Mouse (Mus musculus): ENCODE measurements around the gene Metap2. TPM values are rescaled to one million over a fixed set of nuclear protein-coding genes. Genes with fewer than 3 reads are reported as not detected.
A peak's percentile ranks its signal among the peaks of the same experiment; 100 is the strongest.
"Not testable (repeated sequence)": the region's sequence is repeated elsewhere in the genome, so short reads cannot be mapped to it uniquely, and the experiment has no call there.

The Metap2 gene
- polyA plus RNA-seq, 2 experiments from 2014 or later = 169 to 171 TPM

DNA sequence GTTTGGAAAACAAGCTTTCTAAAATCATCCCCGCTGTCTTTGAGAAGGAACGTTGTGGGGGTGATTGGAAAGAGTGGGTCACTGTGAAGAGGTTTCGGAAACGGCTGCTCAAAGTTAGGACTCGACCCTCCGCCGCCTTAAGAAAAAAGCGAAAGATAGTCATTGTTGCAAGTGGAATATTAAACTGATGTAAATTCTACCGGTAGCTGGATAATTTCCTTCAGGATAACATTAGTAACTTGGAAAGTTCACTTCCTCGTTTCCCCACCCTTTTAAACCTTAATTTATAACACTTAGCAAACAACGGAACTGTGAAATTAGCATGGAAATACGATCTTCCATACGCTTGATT lies 62.5 kb downstream of the Metap2 start:
- ATAC-seq = no peak

DNA sequence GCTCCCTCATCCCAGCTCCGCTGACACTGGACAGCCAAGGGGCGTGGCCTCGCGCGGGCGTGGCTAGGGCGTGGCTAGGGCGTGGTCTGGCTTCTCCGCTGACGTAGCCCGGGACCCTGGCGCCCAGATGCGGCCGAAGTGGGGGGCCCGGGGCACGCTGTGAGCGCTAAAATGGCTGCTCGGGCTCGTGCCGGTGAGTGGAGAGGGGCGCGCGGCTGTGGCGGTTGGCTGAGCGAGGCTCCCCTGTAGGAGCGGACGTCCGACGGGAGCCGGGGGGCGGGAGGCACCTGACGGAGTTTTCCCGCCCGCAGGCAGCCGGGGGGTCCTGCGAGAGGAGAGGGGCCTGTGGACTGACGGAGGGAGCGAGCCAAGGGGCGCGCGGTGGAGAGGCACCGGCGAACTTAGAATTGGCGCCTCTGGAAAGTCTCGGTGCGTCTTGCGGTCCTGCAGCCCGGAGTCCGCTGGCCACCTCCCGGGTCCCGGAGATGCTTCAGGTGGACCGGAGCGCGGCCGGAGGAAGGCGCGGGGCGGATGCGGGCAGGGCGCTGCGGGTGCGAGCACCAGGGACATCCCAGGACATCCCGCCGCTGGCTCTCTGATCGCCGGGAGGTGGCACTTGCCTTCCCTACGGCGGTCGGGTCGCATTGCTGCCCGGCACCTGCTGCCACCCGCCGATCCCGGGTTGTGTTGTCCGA lies 63.0 kb downstream of the Metap2 start:
- ATAC-seq = peak; percentile 74

DNA sequence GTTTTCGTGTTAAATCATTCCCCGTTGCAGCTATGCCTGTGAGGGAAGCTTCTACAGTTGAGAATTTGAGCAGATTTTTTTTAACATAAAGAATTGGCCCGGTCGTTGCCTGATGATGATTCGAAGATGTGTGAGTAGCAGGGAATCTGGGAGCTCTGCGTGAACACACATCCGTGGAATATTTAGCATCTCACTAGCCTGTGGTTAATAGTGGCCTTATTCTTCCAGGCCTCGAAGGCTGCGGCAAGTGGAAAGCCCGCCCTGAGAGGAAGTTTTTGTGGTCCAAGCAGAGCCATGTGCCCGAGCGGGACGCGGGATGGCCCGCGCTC lies 63.6 kb downstream of the Metap2 start:
- ATAC-seq = no peak

DNA sequence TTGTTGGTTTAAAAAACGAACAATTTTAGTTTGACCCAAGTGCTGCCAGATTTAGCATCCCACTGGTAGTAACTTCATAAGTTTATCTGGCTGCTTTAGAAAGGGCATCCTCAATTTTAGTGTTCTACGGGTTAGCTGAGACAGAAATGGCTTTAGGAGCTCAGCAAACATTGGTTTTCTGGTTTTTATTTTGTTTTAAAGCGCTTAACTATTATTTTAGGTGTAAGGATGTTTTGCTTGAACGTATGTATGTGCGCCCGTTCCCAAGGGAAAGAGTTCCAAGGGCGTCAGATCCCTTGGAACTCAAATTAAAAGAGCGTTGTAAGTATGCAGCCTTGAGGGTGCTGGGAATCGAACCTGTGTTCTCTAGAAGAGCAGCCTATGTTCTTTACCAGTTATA lies 64.1 kb downstream of the Metap2 start:
- no peak for ATAC-seq

DNA sequence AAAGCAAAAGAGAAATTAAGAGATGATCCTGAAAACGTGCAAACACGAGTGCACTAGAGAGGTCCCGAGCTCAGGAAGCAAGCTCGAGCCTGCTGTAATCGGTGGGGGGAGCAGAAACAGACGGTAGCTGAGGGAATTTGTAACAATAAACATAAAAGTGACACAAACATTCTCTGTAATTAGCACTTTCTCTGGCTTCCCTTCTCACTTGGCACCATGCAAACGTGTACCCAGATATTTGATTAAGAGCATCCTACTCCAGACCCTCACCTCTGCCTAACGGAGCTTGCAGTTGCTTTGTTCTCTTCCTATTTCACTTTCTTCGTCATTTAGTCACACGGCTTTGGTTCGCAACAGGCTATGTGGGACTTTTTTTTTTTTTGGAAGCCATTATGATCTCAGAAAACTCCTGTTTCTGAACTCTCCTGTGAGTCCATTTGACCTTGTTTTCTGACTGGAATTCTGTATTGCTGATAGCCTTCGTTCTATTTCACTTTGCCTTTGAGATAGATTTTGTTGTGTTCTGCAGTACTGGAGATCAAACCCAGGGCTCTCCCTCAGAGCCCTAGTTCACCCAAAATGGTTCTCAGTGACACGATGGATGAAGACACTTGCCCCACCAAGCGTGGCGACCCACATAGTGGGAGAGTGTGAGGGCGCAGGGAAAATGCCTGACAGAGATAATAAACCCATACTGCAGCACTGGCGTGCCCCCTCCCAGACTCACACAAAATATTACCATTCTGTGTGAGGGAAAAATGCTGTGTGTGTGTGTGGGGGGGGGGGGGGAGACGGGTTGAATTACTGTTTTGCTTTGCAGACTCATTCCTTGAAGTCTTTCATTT lies 64.9 kb downstream of the Metap2 start:
- no peak for ATAC-seq

DNA sequence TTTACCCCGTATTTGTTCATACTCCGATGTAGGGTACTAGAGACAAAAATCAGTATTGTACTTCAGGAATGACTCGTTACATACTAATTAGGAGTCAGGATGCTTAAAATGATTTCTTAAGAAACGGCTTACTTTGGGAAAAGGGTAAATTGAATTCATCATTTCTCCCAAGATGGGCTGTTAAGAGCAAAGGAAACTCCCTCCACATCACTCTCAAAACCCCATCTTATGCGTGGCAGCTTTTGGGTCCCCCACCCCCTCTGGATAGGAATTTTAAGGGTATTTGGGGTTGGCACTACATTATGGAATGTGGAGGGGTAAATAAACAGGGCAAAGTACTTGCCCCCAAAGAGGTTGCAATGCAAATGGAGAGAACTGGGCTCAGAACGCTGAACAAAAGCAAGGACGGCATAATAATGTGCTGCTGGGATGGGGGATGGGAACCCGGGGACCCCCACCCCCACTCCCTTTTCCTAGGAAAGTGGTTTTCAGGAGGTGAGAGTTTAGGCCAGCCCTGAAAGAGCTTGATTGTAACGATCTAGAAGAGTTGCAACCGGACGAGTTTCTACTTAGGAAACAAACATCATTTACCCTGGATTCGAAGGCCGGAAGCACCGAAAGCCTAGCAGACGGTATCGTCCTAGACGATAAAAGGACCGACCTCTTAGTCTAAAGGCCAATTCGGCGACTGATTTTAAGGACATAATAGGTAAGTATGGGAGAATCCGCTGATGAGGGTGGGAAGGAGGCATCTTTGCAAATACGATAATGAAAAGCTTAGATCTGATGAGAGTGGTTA lies 65.8 kb downstream of the Metap2 start, which contains the start of gene Usp44:
TSS of gene Usp44 (plus strand) at position 625 of the 799 bp plus-strand sequence.
- ATAC-seq = no peak

DNA sequence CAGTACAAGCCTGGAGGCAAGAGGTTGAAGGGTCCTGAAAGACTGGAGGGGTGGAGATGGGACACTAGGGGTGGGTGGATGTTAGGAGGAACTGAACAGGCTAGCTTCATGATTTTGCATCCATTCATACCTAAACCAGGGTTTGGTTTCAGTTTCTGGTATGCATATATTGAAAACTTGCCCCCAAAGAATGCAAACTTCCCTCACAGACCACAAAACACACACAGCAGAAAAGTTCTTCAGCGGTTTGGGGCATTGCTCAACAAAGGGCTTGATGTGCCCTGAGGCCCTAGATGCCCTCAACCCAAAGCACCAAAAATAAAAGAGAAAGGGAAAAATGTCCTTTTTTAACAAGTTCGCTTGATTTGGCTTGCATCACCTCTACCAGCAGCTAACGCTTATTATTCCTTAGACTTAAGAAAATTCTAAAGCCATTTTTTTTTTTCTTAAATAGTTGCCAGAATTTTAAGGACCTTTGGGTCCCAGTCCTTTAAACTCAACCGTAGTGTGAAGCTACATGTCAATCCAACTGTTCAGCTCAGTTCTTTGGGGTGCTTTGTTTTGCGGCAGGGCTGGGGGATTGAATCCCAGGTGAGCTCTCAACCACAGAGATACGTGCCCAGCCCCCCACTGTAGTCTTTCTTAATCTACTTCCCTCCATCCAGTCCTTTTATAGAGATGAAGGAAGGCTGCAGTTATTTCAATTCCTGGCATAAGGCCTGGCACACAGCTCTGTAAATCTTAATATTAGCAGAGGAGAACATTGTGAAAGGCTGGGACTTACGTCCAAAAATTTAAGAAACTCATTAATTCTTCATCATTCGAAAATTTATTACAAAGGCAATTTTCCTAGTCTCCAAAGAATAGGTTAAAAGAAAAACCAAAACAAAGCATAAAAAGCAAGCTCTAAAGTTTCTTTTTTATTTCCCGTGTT lies 66.7 kb downstream of the Metap2 start:
- no peak for ATAC-seq

DNA sequence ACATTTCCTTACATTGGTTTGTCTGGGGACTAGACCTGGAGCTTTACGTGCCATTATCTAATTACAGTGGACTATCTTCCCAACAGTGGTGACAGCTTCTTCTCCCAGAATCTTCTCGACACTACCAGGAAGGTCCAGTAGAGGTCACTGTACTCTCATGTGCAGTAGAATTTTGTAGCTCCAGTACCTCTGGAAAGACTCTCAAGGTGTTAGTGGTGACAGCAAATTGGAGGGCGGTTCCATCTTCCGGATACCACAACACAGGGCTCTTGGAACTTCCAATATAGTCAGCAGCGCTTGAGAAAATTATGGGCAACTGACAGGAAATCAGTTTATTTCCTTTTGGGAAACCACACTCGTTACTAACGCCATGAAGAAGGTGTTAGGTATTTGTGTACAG lies 78.2 kb downstream of the Metap2 start:
- ATAC-seq = peak; percentile 73

DNA sequence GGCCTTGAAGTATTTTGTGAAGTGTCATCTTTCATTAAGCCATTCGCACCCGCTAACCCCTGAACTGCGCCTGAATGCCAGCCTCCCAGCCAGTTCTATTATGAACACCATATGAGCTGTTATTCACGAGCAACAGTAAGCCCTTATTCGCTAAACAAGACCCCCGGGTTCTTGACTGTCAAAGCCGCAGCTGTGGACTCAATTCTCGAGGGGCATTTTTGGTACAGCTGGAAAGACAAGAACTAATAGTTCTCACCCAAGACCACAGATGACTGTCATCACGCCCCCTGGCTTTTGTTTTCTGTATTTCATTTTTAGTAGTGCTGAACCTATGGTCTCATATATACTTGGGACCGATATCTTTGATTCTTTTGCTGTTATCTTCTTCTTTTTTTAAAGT lies 83.1 kb downstream of the Metap2 start:
- ATAC-seq = no peak

DNA sequence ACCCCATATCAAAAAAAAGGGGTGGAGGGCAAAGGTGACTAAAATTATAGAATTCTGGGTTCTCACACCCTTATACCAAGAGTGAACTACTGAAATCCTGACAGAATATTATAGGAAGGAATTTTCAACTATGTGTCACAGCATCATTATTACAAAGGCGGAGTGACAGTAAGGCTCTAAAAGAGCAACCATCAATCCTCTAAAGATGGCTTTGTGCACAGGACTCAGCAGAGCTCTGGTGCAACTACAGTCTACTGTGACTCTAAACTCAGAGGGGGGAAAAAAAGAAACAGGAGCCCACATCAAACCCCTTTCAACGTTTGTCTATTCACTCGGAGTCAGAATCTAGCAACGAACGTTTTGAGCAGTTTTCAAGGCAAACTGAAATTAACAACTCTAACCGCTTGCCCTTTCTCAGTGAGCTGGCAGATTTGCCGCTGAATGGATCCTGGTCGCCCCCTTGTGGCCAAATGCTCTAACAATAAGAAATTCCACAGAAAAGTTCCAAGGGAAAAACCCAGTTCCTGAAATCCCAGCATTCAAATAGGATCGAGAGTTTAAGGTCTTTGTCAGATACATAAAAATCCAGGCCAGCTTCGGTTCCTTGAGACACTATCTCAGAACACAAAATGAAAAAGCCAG lies 84.0 kb downstream of the Metap2 start:
- ATAC-seq = peak; percentile 66

DNA sequence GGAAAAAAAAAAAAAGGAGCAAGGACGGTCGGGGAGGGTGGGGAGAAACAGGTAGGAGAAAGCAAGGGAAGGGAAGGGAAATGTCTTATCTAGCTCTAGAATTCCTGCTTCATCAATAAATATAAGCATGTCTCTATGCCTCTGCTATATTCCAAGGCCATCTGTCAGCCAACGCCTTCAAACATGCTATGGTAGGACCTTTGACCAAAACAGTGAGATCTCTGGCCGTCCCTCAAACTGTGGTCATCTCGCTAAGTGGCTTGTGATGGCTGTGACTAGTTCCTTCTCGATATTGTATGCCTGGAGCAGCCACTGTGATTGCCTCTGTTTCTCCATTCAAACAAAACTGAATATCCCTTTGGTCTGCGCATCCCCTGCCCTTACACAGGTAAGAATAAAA lies 84.8 kb downstream of the Metap2 start:
- no peak for ATAC-seq

DNA sequence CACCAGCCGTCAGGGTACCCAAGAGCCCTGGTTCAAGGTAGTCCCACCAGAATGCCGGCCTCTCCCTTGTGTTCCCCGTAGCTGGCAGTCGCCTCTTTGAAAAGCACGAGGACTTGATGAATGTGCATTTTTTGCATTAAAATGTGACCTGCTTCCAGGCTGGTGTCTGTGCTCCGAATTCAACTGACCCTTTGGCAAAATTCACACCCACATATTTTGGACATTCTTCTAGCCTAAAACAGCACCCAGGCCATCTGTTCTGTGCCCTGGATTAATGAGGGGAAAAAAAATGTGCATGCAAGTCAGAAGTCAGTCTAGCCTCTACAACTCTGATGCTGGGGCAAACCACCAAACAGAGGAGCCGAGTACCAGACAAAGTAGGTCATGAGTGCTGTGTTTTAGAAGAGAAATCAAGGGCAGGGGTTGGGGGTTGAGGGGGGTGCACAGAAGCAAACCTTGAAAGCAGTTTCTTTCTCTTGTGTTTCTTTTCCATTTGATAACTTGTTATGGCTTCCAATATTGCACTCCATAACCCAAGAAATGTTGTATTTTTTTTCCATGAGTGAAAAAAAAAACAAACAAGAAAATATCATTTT lies 86.2 kb downstream of the Metap2 start:
- ATAC-seq = no peak

DNA sequence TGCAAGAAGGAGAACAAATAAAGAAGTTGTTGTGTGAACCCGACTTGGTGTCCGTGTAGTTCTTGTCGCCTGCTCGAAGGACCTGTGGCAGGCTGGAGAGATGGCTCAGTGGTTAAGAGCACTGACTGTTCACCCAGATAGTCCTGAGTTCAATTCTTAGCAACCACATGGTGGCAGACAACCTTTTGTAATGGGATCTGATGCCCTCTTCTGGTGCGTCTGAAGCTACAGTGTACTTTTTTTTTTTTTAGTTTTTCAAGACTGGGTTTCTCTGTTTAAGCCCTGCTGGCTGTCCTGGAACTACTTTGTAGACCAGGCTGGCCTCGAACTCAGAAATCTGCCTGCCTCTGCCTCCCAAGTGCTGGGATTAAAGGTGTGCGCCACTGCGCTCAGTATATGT lies 87.5 kb downstream of the Metap2 start:
- ATAC-seq = not testable (repeated sequence)

Other genes starting within 250 kb of the Metap2 start
- not detected for gene Usp44, start 65.5 kb downstream of the Metap2 start, polyA plus RNA-seq (2017; shearing (Covaris generic))
- 10 to 100 TPM; 10.5 to 19.7 TPM for gene Vezt, start 138.7 kb upstream of the Metap2 start, polyA plus RNA-seq (2017; shearing (Covaris generic))
- 1 to 10 TPM; 1.7 TPM for gene Fgd6, start 138.9 kb upstream of the Metap2 start, polyA plus RNA-seq (2017; shearing (Covaris generic))

Data from CD4-positive, CD25-positive, alpha-beta regulatory T cell, adult 4 months (primary cell).